Comparison of ENCODE assay signal across 13 mouse cellular contexts in genomic region chr2:136686195-136686594, GRCm38 (mm10). TPM values are rescaled to one million over a fixed set of nuclear protein-coding genes. Genes with fewer than 3 reads are reported as not detected.
DNase-seq lines count a peak whose midpoint lies in the region; ATAC-seq and TF ChIP-seq lines count a peak whose summit lies in the region.
"Had no signal": no experiment of that assay in that cellular context is flagged by ENCODE, and none has a peak within 500 bp of the region (broad histone marks: within the 10 kb centered on the region; RNA-seq: fewer than 3 reads in every experiment).

No protein-coding gene starts in this region.

- WGBS in intestine, embryonic 15.5 days: 28% methylated on average over 3 of the region's 3 CpGs
- 48% methylated on average over 3 of the region's 3 CpGs for WGBS in intestine, postnatal 0 days
- 14% methylated on average over 3 of the region's 3 CpGs for WGBS in heart, embryonic 13.5 days

- peak; percentile 25; the same call in 1 of the 2 replicates for ATAC-seq in intestine, embryonic 15.5 days
- no peak for ATAC-seq in intestine, postnatal 0 days
- ATAC-seq in cerebellum, adult (ENCODE audit: insufficient number of reproducible peaks, low FRiP score, low TSS enrichment): peak; percentile 87
- ATAC-seq in heart, embryonic 13.5 days (ENCODE audit: extremely low read depth, insufficient number of reproducible peaks, low FRiP score, low TSS enrichment): no peak; the same call in 1 of the 2 replicates
- no peak for ATAC-seq in erythroblast, adult 5-6 weeks (replicated peaks; ENCODE audit: low FRiP score, poor library complexity, severe bottlenecking)

- H3K36me3 ChIP-seq in intestine, embryonic 15.5 days: no peaks in the 10 kb centered on the region
- no peaks in the 10 kb centered on the region for H3K36me3 ChIP-seq in intestine, postnatal 0 days (ENCODE audit: control insufficient read depth, insufficient read depth)
- H3K36me3 ChIP-seq in heart, embryonic 13.5 days: no peaks in the 10 kb centered on the region
- H3K36me3 ChIP-seq: embryonic facial prominence, embryonic 15.5 days; hindbrain, embryonic 15.5 days; limb, embryonic 12.5 days; midbrain, embryonic 12.5 days had no signal

- no peak overlapping the region for H3K4me3 ChIP-seq in intestine, embryonic 15.5 days (replicated peaks)
- H3K4me3 ChIP-seq in intestine, postnatal 0 days (ENCODE audit: low read depth, low read length): no peak overlapping the region
- no peak overlapping the region for H3K4me3 ChIP-seq in heart, embryonic 13.5 days
- H3K4me3 ChIP-seq: embryonic facial prominence, embryonic 15.5 days; hindbrain, embryonic 15.5 days; limb, embryonic 12.5 days; midbrain, embryonic 12.5 days had no signal

- TF ChIP-seq CTCF in intestine, postnatal 0 days (IDR thresholded peaks at IDR 0.05; ENCODE audit: low read depth): no peak

- peak; percentile 24 for DNase-seq in adrenal gland, postnatal 10 days
- no peak for DNase-seq in adrenal gland, adult 8-10 months
- DNase-seq in neural tube, embryonic 10.5 days (ENCODE audit: extremely low spot score, low spot score): no peak
- DNase-seq: thymus, adult 18-20 months had no signal

- H3K9ac ChIP-seq in intestine, embryonic 15.5 days: no peak overlapping the region
- H3K9ac ChIP-seq in intestine, postnatal 0 days (ENCODE audit: low read depth, low read length): no peak overlapping the region
- H3K9ac ChIP-seq in heart, embryonic 13.5 days: no peak overlapping the region
- H3K9ac ChIP-seq: embryonic facial prominence, embryonic 15.5 days; hindbrain, embryonic 15.5 days; limb, embryonic 12.5 days; midbrain, embryonic 12.5 days had no signal

- H3K4me1 ChIP-seq in intestine, embryonic 15.5 days (replicated peaks): no peaks in the 10 kb centered on the region
- no peaks in the 10 kb centered on the region for H3K4me1 ChIP-seq in intestine, postnatal 0 days (replicated peaks; ENCODE audit: control insufficient read depth, insufficient read depth, low read length)
- peaks cover 49% of the 10 kb centered on the region for H3K4me1 ChIP-seq in heart, embryonic 13.5 days
- H3K4me1 ChIP-seq: embryonic facial prominence, embryonic 15.5 days; hindbrain, embryonic 15.5 days; limb, embryonic 12.5 days; midbrain, embryonic 12.5 days had no signal

- no peak overlapping the region for H3K4me2 ChIP-seq in intestine, embryonic 15.5 days (replicated peaks)
- H3K4me2 ChIP-seq in intestine, postnatal 0 days (replicated peaks; ENCODE audit: low read depth): no peak overlapping the region
- H3K4me2 ChIP-seq in heart, embryonic 13.5 days: no peak overlapping the region
- H3K4me2 ChIP-seq: embryonic facial prominence, embryonic 15.5 days; hindbrain, embryonic 15.5 days; limb, embryonic 12.5 days; midbrain, embryonic 12.5 days had no signal

- no peaks in the 10 kb centered on the region for H3K27me3 ChIP-seq in intestine, embryonic 15.5 days (replicated peaks)
- no peaks in the 10 kb centered on the region for H3K27me3 ChIP-seq in intestine, postnatal 0 days (replicated peaks; ENCODE audit: control insufficient read depth, insufficient read depth, low read length)
- H3K27me3 ChIP-seq in heart, embryonic 13.5 days (replicated peaks): no peaks in the 10 kb centered on the region
- H3K27me3 ChIP-seq: embryonic facial prominence, embryonic 15.5 days; hindbrain, embryonic 15.5 days; limb, embryonic 12.5 days; midbrain, embryonic 12.5 days had no signal

- no peak overlapping the region for H3K27ac ChIP-seq in intestine, embryonic 15.5 days
- H3K27ac ChIP-seq in intestine, postnatal 0 days (ENCODE audit: low read depth, low read length): no peak overlapping the region
- peak overlapping the region; percentile 67 for H3K27ac ChIP-seq in heart, embryonic 13.5 days (replicated peaks)
- H3K27ac ChIP-seq: embryonic facial prominence, embryonic 15.5 days; hindbrain, embryonic 15.5 days; limb, embryonic 12.5 days; midbrain, embryonic 12.5 days had no signal

- no peaks in the 10 kb centered on the region for H3K9me3 ChIP-seq in intestine, embryonic 15.5 days
- no peaks in the 10 kb centered on the region for H3K9me3 ChIP-seq in intestine, postnatal 0 days (ENCODE audit: control insufficient read depth)
- no peaks in the 10 kb centered on the region for H3K9me3 ChIP-seq in heart, embryonic 13.5 days
- H3K9me3 ChIP-seq: embryonic facial prominence, embryonic 15.5 days; hindbrain, embryonic 15.5 days; limb, embryonic 12.5 days; midbrain, embryonic 12.5 days had no signal

RNA-seq across cellular contexts. Expression of gene Snap25, which starts 27.1 kb away (rescaled TPM):
- total RNA-seq in adrenal gland, postnatal 10 days (2021): 10 to 100 TPM; 35.2 to 43.5 TPM
- total RNA-seq in adrenal gland, adult 8-10 months (2022): 10 to 100 TPM; 43.7 to 80.6 (median 62.5) TPM
- polyA plus RNA-seq in intestine, embryonic 15.5 days (2015; fragmentation: Nextera tagmentation; extraction: Ambion mirVana): 8.0 and 8.7 TPM in 2 replicates
- polyA plus RNA-seq in intestine, postnatal 0 days (2015; fragmentation: Nextera tagmentation; extraction: Ambion mirVana): 10.3 and 10.6 TPM in 2 replicates
- 0.52 and 0.82 TPM in 2 replicates for polyA plus RNA-seq in heart, embryonic 13.5 days (2015; fragmentation: Nextera tagmentation; extraction: Ambion mirVana)
- not detected in 2 replicates for total RNA-seq in erythroblast, adult 5-6 weeks (2015; ENCODE audit: low replicate concordance)
- not detected in 2 replicates for total RNA-seq in erythroblast, adult 5-6 weeks (2017; ENCODE audit: low replicate concordance)

Comparison
In these comparisons a context has a peak if more than half of its experiments do, and no peak if none do; other contexts are left out.
1. ATAC-seq: peak in intestine, embryonic 15.5 days (single experiment) and cerebellum, adult (single experiment); none in intestine, postnatal 0 days (single experiment), heart, embryonic 13.5 days (single experiment) and erythroblast, adult 5-6 weeks (single experiment).
2. RNA of gene Snap25, which starts 27.1 kb away (total RNA-seq): 43.7 to 80.6 TPM in adrenal gland, adult 8-10 months and 35.2 to 43.5 TPM in adrenal gland, postnatal 10 days; not detected in erythroblast, adult 5-6 weeks; every median in the first group is over 10 times any median in the second.